Mouse (Mus musculus): Measurements from ENCODE around the gene Tmigd1. TPM values are rescaled to one million over a fixed set of nuclear protein-coding genes. Genes with fewer than 3 reads are reported as not detected.

Tmigd1 gene
- total and polyA plus RNA-seq, 3 experiments, result not detected

DNA sequence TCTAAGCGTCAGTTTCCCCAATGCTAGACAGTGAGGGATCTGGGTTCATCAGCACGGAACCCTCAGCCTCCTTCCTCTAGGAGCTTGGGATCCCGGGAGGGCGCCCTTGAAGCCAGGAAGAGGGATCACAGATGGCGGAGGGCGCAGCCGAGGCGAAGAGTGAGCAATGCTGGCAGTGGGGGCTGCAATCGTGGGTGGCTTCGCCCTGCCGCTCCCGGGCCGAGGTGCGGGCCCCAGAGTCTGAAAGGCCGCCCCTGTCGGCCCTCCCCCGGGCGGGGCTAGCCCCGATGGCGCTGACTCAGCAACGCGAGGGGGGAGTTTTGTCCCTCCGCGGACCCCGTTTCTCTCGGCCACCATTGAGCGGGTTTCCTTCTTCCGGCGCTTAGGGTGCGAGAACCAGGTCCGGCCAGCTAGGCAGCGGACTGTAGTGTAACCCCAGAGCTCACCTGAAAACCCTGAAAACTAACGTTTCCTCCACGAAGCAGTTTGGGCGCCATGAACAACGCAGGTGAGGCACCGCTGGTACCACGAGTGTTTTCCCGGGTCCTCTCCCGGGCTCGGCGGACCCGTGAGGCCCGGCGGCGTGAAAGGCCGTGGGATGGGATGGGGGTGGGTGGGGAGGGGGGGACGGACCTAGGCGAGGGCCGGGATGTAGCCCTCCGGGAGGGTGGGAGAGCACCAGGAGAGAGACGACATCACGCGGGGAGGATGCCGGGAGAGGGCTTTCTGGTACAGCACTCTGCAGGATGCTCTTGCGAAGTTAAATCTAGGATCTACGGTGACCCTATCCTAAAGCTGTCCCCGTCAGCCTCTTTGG, 43.6 kb downstream of the Tmigd1 start (continued):
- TF ChIP-seq KAT2A (IDR thresholded peaks at IDR 0.05; ENCODE audit: insufficient replicate concordance, low read length) (peak; percentile 86; the same call in 1 of the 2 replicates), MYC (IDR thresholded peaks at IDR 0.05; ENCODE audit: low read depth, low read length) (0 out of 2 replicates have a peak, but pooled peaks have one; percentile 5), ZC3H11A (IDR thresholded peaks at IDR 0.05; ENCODE audit: low read depth, low read length) (no peak), MAFK (IDR thresholded peaks at IDR 0.05; ENCODE audit: insufficient replicate concordance, low read length) (peak; percentile 100)

DNA sequence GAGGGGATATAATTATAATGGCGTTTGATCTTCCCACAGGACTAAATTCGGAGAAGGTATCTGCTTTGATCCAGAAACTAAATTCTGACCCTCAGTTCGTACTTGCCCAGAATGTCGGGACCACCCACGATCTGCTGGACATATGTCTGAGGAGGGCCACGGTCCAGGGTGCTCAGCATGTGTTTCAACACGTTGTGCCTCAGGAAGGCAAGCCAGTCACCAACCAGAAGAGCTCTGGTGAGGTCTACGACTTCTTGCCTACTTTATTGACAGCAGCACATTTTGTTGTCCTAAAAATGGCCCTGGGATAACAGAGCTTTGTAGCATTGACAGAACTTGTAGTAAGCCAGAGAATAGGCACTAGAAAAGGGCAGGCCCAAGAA, 44.2 kb downstream of the Tmigd1 start:
- H3K9ac ChIP-seq (ENCODE audit: insufficient read depth, low read depth), result peak overlapping the region; percentile 93
- H3K79me2 ChIP-seq (replicated peaks; ENCODE audit: control insufficient read depth, extremely low read depth, insufficient read depth, poor library complexity, severe bottlenecking), result peaks cover 16% of the 10 kb centered on the region
- no peak for DNase-seq (ENCODE audit: extremely low read depth)
- peaks cover 16 to 31% of the 10 kb centered on the region in 2 experiments for H3K36me3 ChIP-seq (replicated peaks in 1 of 2; ENCODE audit: control insufficient read depth in 1 of 2, insufficient read depth in 1 of 2, low read length in 1 of 2)
- peak overlapping the region; percentile 10 for H3K27ac ChIP-seq (ENCODE audit: insufficient read depth, low read depth)
- H3K4me3 ChIP-seq (replicated peaks in 1 of 3; ENCODE audit: low read depth in 2 of 3, low read length in 2 of 3, poor library complexity in 1 of 3), result peak overlapping the region; percentile 84 to 92 (median 86)
- no peaks in the 10 kb centered on the region for H3K27me3 ChIP-seq (replicated peaks)
- H3K4me1 ChIP-seq (ENCODE audit: control insufficient read depth in 1 of 2, insufficient read depth in 2 of 2), result peaks cover 3 to 32% of the 10 kb centered on the region in 2 experiments
- peak overlapping the region; percentile 100 for H3K4me2 ChIP-seq (ENCODE audit: insufficient read depth, low read depth, poor library complexity, severe bottlenecking)
- no peak for TF ChIP-seq BHLHE40 (IDR thresholded peaks at IDR 0.05; ENCODE audit: low read depth, low read length)
- no peak for TF ChIP-seq MAX (IDR thresholded peaks at IDR 0.05; ENCODE audit: low read length)
- TF ChIP-seq JUND (conservative IDR thresholded peaks at IDR 0.05; ENCODE audit: low read depth, low read length), result no peak
- TF ChIP-seq RCOR1 (conservative IDR thresholded peaks at IDR 0.05; ENCODE audit: low read depth, low read length), result no peak
- TF ChIP-seq EP300 (IDR thresholded peaks at IDR 0.05; ENCODE audit: low read length), result no peak
- TF ChIP-seq ZKSCAN1 (IDR thresholded peaks at IDR 0.05; ENCODE audit: borderline replicate concordance, low read depth, low read length), result no peak
- TF ChIP-seq USF2 (conservative IDR thresholded peaks at IDR 0.05; ENCODE audit: low read depth, low read length), result no peak
- TF ChIP-seq SIN3A (IDR thresholded peaks at IDR 0.05; ENCODE audit: low read length), result no peak; the same call in 1 of the 2 replicates
- no peak for TF ChIP-seq UBTF (IDR thresholded peaks at IDR 0.05; ENCODE audit: low read depth, low read length)
- TF ChIP-seq CHD2 (IDR thresholded peaks at IDR 0.05; ENCODE audit: low read length), result no peak
- TF ChIP-seq MYC (IDR thresholded peaks at IDR 0.05; ENCODE audit: low read depth, low read length), result no peak
- no peak for TF ChIP-seq POLR2AphosphoS2 (IDR thresholded peaks at IDR 0.05; ENCODE audit: low read depth, low read length)
- no peak for TF ChIP-seq IRF4 (IDR thresholded peaks at IDR 0.05; ENCODE audit: low read depth, low read length)
- TF ChIP-seq SMC3 (IDR thresholded peaks at IDR 0.05; ENCODE audit: low read depth, low read length), result no peak
- no peak for TF ChIP-seq NELFE (IDR thresholded peaks at IDR 0.05; ENCODE audit: low read depth, low read length)
- no peak for TF ChIP-seq TCF12 (IDR thresholded peaks at IDR 0.05; ENCODE audit: low read depth, low read length)
- no peaks in the 10 kb centered on the region for H3K9me3 ChIP-seq (replicated peaks; ENCODE audit: low read length)
- dilution Hi-C loops (cut with MboI; ENCODE audit: extremely low pct_ligation_motif_present, extremely low pct_unique_long_range_greater_than_20kb, low sequenced_read_pairs) (no loop called here), in situ Hi-C loops (cut with MboI; ENCODE audit: low pct_ligation_motif_present, low pct_unique_long_range_greater_than_20kb, low sequenced_read_pairs) (no loop called here)

All from CH12.LX (cell line).